Mouse (Mus musculus) myocyte (in vitro differentiated cells): Measurements from ENCODE around the gene Tex44.

Source experiments
- E2F4 ChIP-seq: IDR thresholded peaks from one replicate; pipeline ENCODE4 v1.6.1; 2011; ENCODE audit warnings: mild to moderate bottlenecking, control low read depth, moderate library complexity; ENCODE audit not compliant: insufficient read depth
- MAX ChIP-seq: IDR thresholded peaks from one replicate; pipeline ENCODE4 v1.6.1; 2011; ENCODE audit warnings: low read depth, mild to moderate bottlenecking, control low read depth

DNA sequence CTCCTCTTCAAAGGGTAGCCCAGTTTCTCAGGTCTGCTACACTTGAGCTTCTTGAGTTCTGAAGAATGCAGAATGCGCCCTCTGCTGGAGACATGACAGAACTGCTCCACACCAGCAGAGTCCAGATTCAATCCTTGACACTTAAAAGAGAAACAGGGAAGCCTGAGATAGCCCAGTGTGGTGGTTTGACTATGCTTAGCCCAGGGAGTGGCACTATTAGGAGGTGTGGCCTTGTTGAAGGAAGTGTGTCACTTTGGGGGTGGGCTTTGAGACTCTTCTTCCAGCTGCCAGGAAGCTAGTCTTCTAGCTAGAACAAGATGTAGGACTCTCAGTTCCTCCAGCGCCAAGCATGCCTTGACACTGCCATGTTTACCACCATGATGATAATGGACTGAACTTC, 3.9 kb downstream of the Tex44 start:
- TF ChIP-seq E2F4 (no peak), MAX (no peak)
